Mouse (Mus musculus) forebrain, embryonic 14.5 days (tissue): ENCODE results near the gene Gimap9. TPM values are rescaled to one million over a fixed set of nuclear protein-coding genes. Genes with fewer than 3 reads are reported as not detected.
A peak's percentile ranks its signal among the peaks of the same experiment; 100 is the strongest.

Experiments used
- ATAC-seq: fragments of 200-750 bp; cut with Nextera tagmentation; 2 replicates; pipeline ENCODE4 v1.8.0; 2017; ENCODE audit warnings: mild to moderate bottlenecking, moderate library complexity
- DNase-seq: peaks from one replicate; pipeline ENCODE4 v3.0.0-alpha.2; 2015; ENCODE audit warnings: low spot score
- H3K27ac ChIP-seq: fragments of 300-500 bp; sonication (generic); 2 replicates; pipeline ENCODE4 v1.5.1; 2014; ENCODE audit warnings: low read depth, mild to moderate bottlenecking, control low read depth, low read length, moderate library complexity
- H3K27me3 ChIP-seq: fragments of 300-500 bp; sonication (generic); replicated peaks from 2 replicates; pipeline ENCODE4 v1.6.1; 2014; ENCODE audit warnings: low read length, control low read depth, mixed read lengths; ENCODE audit not compliant: control insufficient read depth, insufficient read depth
- H3K36me3 ChIP-seq: fragments of 300-500 bp; sonication (generic); 2 replicates; pipeline ENCODE4 v1.6.1; 2014; ENCODE audit warnings: low read length, control low read depth; ENCODE audit not compliant: control insufficient read depth, insufficient read depth
- H3K4me1 ChIP-seq: fragments of 300-500 bp; sonication (generic); 2 replicates; pipeline ENCODE4 v1.6.1; 2014; ENCODE audit warnings: antibody characterized with exemption, low read length, control low read depth; ENCODE audit not compliant: control insufficient read depth, insufficient read depth
- H3K4me2 ChIP-seq: fragments of 300-500 bp; sonication (generic); 2 replicates; pipeline ENCODE4 v1.6.1; 2014; ENCODE audit warnings: mild to moderate bottlenecking, control low read depth, low read length
- H3K4me3 ChIP-seq: fragments of 300-500 bp; sonication (generic); 2 replicates; pipeline ENCODE4 v1.5.1; 2014; ENCODE audit warnings: low read depth, low read length, control low read depth
- H3K9ac ChIP-seq: fragments of 300-500 bp; sonication (generic); 2 replicates; pipeline ENCODE4 v1.6.1; 2014; ENCODE audit warnings: mild to moderate bottlenecking, low read length, control low read depth, moderate library complexity
- H3K9me3 ChIP-seq: fragments of 300-500 bp; sonication (generic); replicated peaks from 2 replicates; pipeline ENCODE4 v1.6.1; 2016; ENCODE audit warnings: low read length, control low read depth, mixed read lengths; ENCODE audit not compliant: control insufficient read depth
- whole genome bisulfite sequencing: fragments of 180-500 bp; shearing (Covaris S2); extraction: QIAGEN DNeasy Blood & Tissue Kit; methylation state at CpG from one replicate; pipeline ENCODE4 v1.1.7; 2014; 5-methylcytosine and 5-hydroxymethylcytosine counted together
- polyA plus RNA-seq: library from polyadenylated mRNA; unstranded; fragments of >200 nt; fragmentation: Nextera tagmentation; extraction: Ambion mirVana; gene quantifications from 2 replicates; pipeline ENCODE4 v1.2.1, GENCODE M21; 2014

The Gimap9 gene
- polyA plus RNA-seq, 1 experiment from 2014 or later = 1.5 TPM

- Histone ChIP-seq H3K9ac (no peak overlapping the region), H3K4me3 (no peak overlapping the region), H3K9me3 (no peaks in the 10 kb centered on the region), H3K27me3 (no peaks in the 10 kb centered on the region), H3K36me3 (no peaks in the 10 kb centered on the region), H3K4me2 (no peak overlapping the region), H3K4me1 (no peaks in the 10 kb centered on the region), H3K27ac (no peak overlapping the region)
- ATAC-seq (no peak), DNase-seq (no peak)
- 53% methylated on average over 3 of the region's 3 CpGs for WGBS
Measured at GRCm38 (mm10) chr6:48706130-48706529, 30.2 kb downstream of the Gimap9 start.

GRCm38 (mm10) chr6:48718455-48718854 lies 42.5 kb downstream of the Gimap9 start, which contains the start of the genes Gm28053 and Gimap7:
Gene Gm28053 (plus strand): TSS chr6:48718607.
Gene Gimap7 (plus strand): TSS chr6:48718621.
- no peak within 1 kb of the TSS for H3K4me3 ChIP-seq
- DNase-seq (no peak), ATAC-seq (no peak)
- no peaks in the 10 kb centered on the region for H3K27me3 ChIP-seq
- H3K4me1 ChIP-seq = no peaks in the 10 kb centered on the region
- no peak within 1 kb of the TSS for H3K4me2 ChIP-seq
- H3K27ac ChIP-seq = no peak within 1 kb of the TSS
- H3K9ac ChIP-seq = no peak within 1 kb of the TSS
- H3K9me3 ChIP-seq = no peaks in the 10 kb centered on the region
- no peaks in the 10 kb centered on the region for H3K36me3 ChIP-seq
- 54% methylated on average over 2 of the region's 2 CpGs for WGBS

GRCm38 (mm10) chr6:48720326-48720725 lies 44.4 kb downstream of the Gimap9 start:
- ATAC-seq = no peak
- Histone ChIP-seq H3K9ac (no peak overlapping the region), H3K4me3 (no peak overlapping the region), H3K27ac (no peak overlapping the region), H3K4me2 (no peak overlapping the region), H3K4me1 (no peaks in the 10 kb centered on the region), H3K9me3 (no peaks in the 10 kb centered on the region), H3K27me3 (no peaks in the 10 kb centered on the region), H3K36me3 (no peaks in the 10 kb centered on the region)
- DNase-seq = no peak
- 85% methylated on average over 4 of the region's 4 CpGs for WGBS

- WGBS = 92% methylated on average over 8 of the region's 8 CpGs
- H3K4me2 ChIP-seq = no peak overlapping the region
- no peaks in the 10 kb centered on the region for H3K4me1 ChIP-seq
- H3K27ac ChIP-seq = no peak overlapping the region
- no peaks in the 10 kb centered on the region for H3K36me3 ChIP-seq
- H3K9me3 ChIP-seq = no peaks in the 10 kb centered on the region
- DNase-seq (no peak), ATAC-seq (no peak)
- H3K27me3 ChIP-seq = no peaks in the 10 kb centered on the region
- H3K4me3 ChIP-seq = no peak overlapping the region
- no peak overlapping the region for H3K9ac ChIP-seq
Measured at GRCm38 (mm10) chr6:48723468-48723867, 47.5 kb downstream of the Gimap9 start.

- 0% methylated on average over 1 of the region's 1 CpGs for WGBS
- ATAC-seq = no peak
Measured at GRCm38 (mm10) chr6:48725476-48725875, 49.5 kb downstream of the Gimap9 start.

GRCm38 (mm10) chr6:48727761-48728160 lies 51.8 kb downstream of the Gimap9 start:
- 89% methylated on average over 5 of the region's 5 CpGs for WGBS

More at GRCm38 (mm10) chr6:48725476-48725875, 49.5 kb downstream of the Gimap9 start:
- Histone ChIP-seq H3K27me3 (no peaks in the 10 kb centered on the region), H3K4me2 (no peak overlapping the region), H3K4me3 (no peak overlapping the region), H3K9me3 (no peaks in the 10 kb centered on the region), H3K36me3 (no peaks in the 10 kb centered on the region), H3K27ac (no peak overlapping the region), H3K4me1 (no peaks in the 10 kb centered on the region), H3K9ac (no peak overlapping the region)
- peak; percentile 50 for DNase-seq

More at GRCm38 (mm10) chr6:48727761-48728160, 51.8 kb downstream of the Gimap9 start:
- no peak overlapping the region for H3K9ac ChIP-seq
- ATAC-seq (no peak), DNase-seq (no peak)
- no peak overlapping the region for H3K4me3 ChIP-seq
- H3K9me3 ChIP-seq = no peaks in the 10 kb centered on the region
- H3K36me3 ChIP-seq = no peaks in the 10 kb centered on the region
- H3K4me2 ChIP-seq = no peak overlapping the region
- no peaks in the 10 kb centered on the region for H3K27me3 ChIP-seq
- H3K4me1 ChIP-seq = no peaks in the 10 kb centered on the region
- no peak overlapping the region for H3K27ac ChIP-seq

Other genes with a start within 250 kb of the Gimap9 start
- 27.1 and 29.9 TPM in 2 replicates for gene Zfp467, start 230.3 kb upstream of the Gimap9 start, polyA plus RNA-seq
- 0.06 and 0.48 TPM in 2 replicates for gene Sspo, start 227.9 kb upstream of the Gimap9 start, polyA plus RNA-seq
- gene Atp6v0e2, start 138.5 kb upstream of the Gimap9 start, polyA plus RNA-seq = 152 and 161 TPM in 2 replicates
- gene Lrrc61, start 121.3 kb upstream of the Gimap9 start, polyA plus RNA-seq = 10.7 and 10.9 TPM in 2 replicates
- 4.0 and 5.3 TPM in 2 replicates for gene Rarres2, start 103.3 kb upstream of the Gimap9 start, polyA plus RNA-seq
- not detected in 2 replicates for gene Gm45021, start 86.5 kb upstream of the Gimap9 start, polyA plus RNA-seq
- gene Repin1, start 82.2 kb upstream of the Gimap9 start, polyA plus RNA-seq = 27.3 and 34.3 TPM in 2 replicates
- gene Gm44965, start 82.2 kb upstream of the Gimap9 start, polyA plus RNA-seq = not detected in 2 replicates
- 16.7 and 17.4 TPM in 2 replicates for gene Zfp775, start 74.1 kb upstream of the Gimap9 start, polyA plus RNA-seq
- gene AI854703, start 49.4 kb upstream of the Gimap9 start, polyA plus RNA-seq = 8.2 and 9.7 TPM in 2 replicates
- gene Gimap8, start 28.9 kb upstream of the Gimap9 start, polyA plus RNA-seq = 0.15 and 0.17 TPM in 2 replicates
- 1.2 and 1.9 TPM in 2 replicates for gene Gimap4, start 8.4 kb downstream of the Gimap9 start, polyA plus RNA-seq
- 7.2 and 8.3 TPM in 2 replicates for gene Gimap6, start 32.1 kb downstream of the Gimap9 start, polyA plus RNA-seq
- 0.84 TPM in 1 of 2 replicates, not detected in the other for gene Gm28053, start 42.5 kb downstream of the Gimap9 start, polyA plus RNA-seq
- not detected in 2 replicates for gene Gimap7, start 42.5 kb downstream of the Gimap9 start, polyA plus RNA-seq
- gene Gimap1, start 62.9 kb downstream of the Gimap9 start, polyA plus RNA-seq = 4.1 and 4.5 TPM in 2 replicates
- gene Gimap5, start 70.1 kb downstream of the Gimap9 start, polyA plus RNA-seq = 0.96 and 1.5 TPM in 2 replicates
- not detected in 2 replicates for gene Gimap3, start 94.7 kb downstream of the Gimap9 start, polyA plus RNA-seq
- gene Tmem176a, start 164.8 kb downstream of the Gimap9 start, polyA plus RNA-seq = 18.8 and 23.8 TPM in 2 replicates
- 108 and 131 TPM in 2 replicates for gene Tmem176b, start 165.4 kb downstream of the Gimap9 start, polyA plus RNA-seq
- not detected in 2 replicates for gene Aoc1, start 196.8 kb downstream of the Gimap9 start, polyA plus RNA-seq